In genomic region chr4:133686512-133686911, GRCm38 (mm10) we compare ENCODE assay signal across 28 mouse cellular contexts.
"Had no signal": no experiment of that assay in that cellular context is flagged by ENCODE, and none has a peak within 500 bp of the region (broad histone marks: within the 10 kb centered on the region; RNA-seq: fewer than 3 reads in every experiment).

No protein-coding gene starts in this region.

- H3K9ac ChIP-seq: embryonic facial prominence, embryonic 12.5 days; embryonic facial prominence, embryonic 13.5 days; embryonic facial prominence, embryonic 15.5 days; forebrain, embryonic 12.5 days; forebrain, embryonic 13.5 days; forebrain, embryonic 15.5 days; forebrain, postnatal 0 days had no signal

- H3K9me3 ChIP-seq: embryonic facial prominence, embryonic 10.5 days; embryonic facial prominence, embryonic 12.5 days; embryonic facial prominence, embryonic 13.5 days; embryonic facial prominence, embryonic 15.5 days; forebrain, embryonic 10.5 days; forebrain, embryonic 12.5 days; forebrain, embryonic 13.5 days; forebrain, embryonic 15.5 days had no signal

- ATAC-seq: forebrain, embryonic 13.5 days; forebrain, embryonic 14.5 days; forebrain, embryonic 15.5 days; forebrain, embryonic 16.5 days; forebrain, postnatal 0 days had no signal

- H3K4me3 ChIP-seq: embryonic facial prominence, embryonic 10.5 days; embryonic facial prominence, embryonic 12.5 days; embryonic facial prominence, embryonic 13.5 days; embryonic facial prominence, embryonic 15.5 days; erythroblast, embryonic 14.5 days; forebrain, embryonic 10.5 days; forebrain, embryonic 12.5 days; forebrain, embryonic 13.5 days; forebrain, embryonic 15.5 days; gastrocnemius, adult 2 months; heart, adult 2 months had no signal

- H3K27me3 ChIP-seq: embryonic facial prominence, embryonic 12.5 days; embryonic facial prominence, embryonic 13.5 days; embryonic facial prominence, embryonic 15.5 days; forebrain, embryonic 12.5 days; forebrain, embryonic 13.5 days; forebrain, embryonic 15.5 days had no signal

- H3K4me1 ChIP-seq: embryonic facial prominence, embryonic 10.5 days; forebrain, embryonic 10.5 days had no signal

- H3K4me2 ChIP-seq: embryonic facial prominence, embryonic 12.5 days; embryonic facial prominence, embryonic 13.5 days; embryonic facial prominence, embryonic 15.5 days; forebrain, embryonic 12.5 days; forebrain, embryonic 13.5 days; forebrain, embryonic 15.5 days had no signal

- DNase-seq: cerebellum, adult 2 months; cerebellum, adult 8-10 months; cerebellum, adult 9-10 months; cerebellum, adult 9-11 months; cerebellum, postnatal 10 days; cerebellum, postnatal 14 days; cerebellum, postnatal 25 days; cerebellum, postnatal 36 days; embryo, embryonic 11 days; forebrain, postnatal 0 days; gastrocnemius, adult 2 months; gastrocnemius, postnatal 10 days; gastrocnemius, postnatal 14 days; gastrocnemius, postnatal 25 days; gastrocnemius, postnatal 36 days; heart, adult 18-20 months; heart, adult 2 months had no signal

- H3K27ac ChIP-seq: embryonic facial prominence, embryonic 10.5 days; embryonic facial prominence, embryonic 12.5 days; embryonic facial prominence, embryonic 13.5 days; embryonic facial prominence, embryonic 15.5 days; forebrain, embryonic 10.5 days; forebrain, embryonic 12.5 days; forebrain, embryonic 13.5 days; forebrain, embryonic 15.5 days; gastrocnemius, adult 2 months; heart, adult 2 months had no signal
